Mouse (Mus musculus): ENCODE measurements at regions not wholly inside any gene's neighbourhood (a gene's known extent, or its start where the extent isn't known, plus 50 kb on each side); places are given as distances from the start of the nearest gene placed in this dataset.
A peak's percentile ranks its signal among the peaks of the same experiment; 100 is the strongest.

DNA sequence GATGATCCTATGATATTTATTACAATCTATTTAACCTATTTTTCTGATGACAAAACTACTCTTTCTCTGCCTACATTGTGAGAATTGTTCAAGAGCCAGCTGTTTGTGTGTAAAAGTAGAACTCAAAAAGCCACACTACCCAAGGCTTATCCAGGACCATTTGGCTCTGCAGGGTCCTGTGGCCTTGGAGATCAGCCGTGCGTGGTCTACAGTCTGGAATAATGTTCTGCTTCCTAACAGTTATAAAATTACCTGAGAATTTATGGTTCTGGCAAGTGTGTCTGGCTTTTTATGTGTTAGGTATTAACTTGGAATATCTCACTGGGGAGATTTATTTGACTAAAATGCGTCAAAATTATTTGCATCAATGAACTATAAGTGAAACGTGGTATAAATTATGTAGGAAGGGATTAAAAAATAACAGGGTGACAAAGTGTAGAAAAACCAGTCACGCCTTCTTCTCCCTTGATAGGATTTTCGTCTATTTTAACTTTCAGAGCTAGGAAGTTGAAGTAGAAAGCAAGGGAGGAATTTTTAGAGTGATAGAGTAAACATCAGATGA is 1789.0 kb upstream of the Gm7489 start:
- no peak for DNase-seq (ENCODE audit: low read depth, low spot score)

DNA sequence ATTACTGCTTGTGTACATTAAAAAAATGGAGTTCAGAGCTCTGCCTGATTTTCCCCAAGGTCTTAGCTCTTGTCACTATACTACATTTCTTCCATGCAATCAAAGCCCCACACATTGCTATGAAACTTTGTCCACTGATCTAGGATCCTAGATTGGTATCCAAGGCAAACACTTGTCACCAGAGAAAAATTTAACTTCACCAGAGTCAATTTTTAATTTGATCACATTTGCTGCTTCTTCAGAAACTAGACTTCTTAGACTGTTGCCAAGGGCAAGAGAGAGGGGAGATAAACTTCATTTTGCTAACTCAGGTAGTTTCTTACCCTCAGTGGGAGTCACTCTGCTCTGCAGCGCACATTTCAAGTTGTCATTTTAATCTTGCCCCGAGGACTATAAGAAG is 1775.9 kb upstream of the Gm7489 start:
- no peak for DNase-seq (ENCODE audit: low read depth, low spot score)

DNA sequence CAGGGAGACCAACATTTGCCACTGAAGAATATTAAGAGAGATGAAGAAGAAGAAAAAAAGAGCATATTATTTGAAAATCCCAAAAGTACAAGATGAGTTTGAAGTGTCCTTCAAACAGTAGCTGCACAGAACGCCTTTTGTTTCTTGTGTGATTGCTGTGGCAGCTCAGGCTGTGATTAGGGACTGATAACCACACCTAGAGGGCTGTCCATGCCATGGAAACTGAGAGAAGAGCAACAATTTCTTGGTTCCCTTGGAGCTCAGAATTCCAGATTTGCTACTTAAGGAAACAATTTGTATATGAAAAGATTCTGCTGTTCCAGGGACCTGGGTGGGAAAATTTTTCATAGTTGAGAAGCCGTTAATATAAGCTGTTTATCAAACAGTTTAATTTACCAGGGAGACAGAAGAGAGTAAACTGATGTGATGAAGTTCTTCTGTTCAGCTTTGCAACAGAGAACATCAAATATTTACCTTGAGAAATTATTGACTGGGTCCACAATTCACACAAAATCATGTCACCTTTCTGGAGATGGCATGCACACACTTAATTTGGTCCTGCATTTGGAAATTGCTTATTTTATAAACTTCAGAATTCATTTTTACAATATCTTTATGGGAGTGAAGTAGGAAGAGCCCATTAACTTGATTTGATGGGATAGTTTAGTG is 1770.2 kb upstream of the Gm7489 start:
- no peak for DNase-seq (ENCODE audit: low read depth, low spot score)

DNA sequence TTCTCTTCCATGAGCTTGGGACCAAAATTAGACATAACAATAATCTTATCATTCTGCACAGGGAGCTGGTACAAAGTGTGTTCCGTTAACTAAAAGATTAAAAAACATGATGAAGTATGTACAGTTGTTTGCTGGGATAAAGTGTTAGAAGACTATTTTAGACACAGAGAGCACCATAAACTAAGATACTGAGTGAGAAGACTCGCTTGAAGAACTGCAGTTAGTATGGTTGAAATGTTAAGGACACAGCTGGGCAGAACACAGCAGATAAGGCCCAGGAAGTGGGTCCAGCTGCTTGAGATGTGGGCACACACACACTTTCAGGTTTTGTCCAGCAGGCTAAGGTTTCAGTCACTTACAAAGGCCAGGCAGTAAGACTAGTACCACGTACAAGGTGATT is 1748.0 kb upstream of the Gm7489 start:
- DNase-seq (ENCODE audit: low read depth, low spot score): no peak

DNA sequence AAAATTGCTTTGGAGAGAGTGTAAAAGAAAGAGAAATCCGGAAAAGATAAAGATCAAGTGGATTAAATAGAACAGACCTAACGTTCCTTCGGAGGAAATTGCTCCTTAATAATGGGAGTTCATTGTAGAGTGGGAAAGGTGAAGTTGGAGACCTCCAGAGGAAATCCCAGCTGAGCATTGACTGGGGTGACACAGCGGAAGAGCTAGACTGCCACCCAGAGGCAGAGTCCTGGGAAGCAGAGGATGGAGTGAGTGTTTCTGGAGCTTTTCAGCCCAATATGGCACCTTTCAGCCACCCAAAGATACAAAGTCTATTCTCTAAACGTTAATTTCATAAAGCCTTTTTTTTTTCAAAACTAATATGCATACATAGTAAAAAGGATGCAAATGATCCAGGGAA is 1731.3 kb upstream of the Gm7489 start:
- DNase-seq (ENCODE audit: low read depth, low spot score): no peak

DNA sequence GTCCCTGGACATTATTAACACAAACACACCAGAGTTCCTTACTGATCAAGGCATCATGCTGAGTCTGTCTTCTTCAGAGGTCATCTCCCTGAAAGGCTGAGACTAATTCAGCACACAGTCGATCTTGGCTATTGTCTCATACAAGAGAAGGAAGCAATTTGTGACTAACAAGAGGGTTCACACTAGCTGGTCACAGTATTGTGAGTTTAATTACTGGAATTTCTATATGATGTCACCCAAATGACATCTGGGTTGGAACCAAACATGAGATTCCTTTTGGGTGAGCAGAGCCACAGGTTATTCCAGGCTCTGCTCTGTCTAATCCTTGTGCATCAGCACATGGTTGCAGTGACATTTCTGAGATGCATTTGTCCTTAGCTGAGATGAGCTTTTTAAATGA is 1728.9 kb upstream of the Gm7489 start:
- no peak for DNase-seq (ENCODE audit: low read depth, low spot score)

DNA sequence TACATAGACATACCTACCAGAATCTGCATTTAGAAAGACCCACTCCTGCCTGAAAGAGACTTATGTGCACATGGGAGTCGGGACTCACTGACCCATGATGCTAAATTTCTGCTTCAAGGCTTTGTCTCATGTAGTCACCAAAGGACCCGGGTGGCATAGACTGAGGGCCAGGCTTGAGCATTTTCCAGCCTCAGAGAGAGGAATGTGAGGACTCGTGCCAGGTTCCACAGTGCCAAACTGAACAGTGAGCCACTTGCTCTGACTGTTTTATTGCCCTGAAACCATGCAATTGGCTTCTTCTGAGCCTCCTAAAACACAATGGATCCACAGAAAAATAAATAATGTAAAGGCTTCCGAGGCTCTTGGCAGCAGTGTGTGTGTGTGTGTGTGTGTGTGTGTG is 1727.9 kb upstream of the Gm7489 start:
- DNase-seq (ENCODE audit: low read depth, low spot score): no peak

DNA sequence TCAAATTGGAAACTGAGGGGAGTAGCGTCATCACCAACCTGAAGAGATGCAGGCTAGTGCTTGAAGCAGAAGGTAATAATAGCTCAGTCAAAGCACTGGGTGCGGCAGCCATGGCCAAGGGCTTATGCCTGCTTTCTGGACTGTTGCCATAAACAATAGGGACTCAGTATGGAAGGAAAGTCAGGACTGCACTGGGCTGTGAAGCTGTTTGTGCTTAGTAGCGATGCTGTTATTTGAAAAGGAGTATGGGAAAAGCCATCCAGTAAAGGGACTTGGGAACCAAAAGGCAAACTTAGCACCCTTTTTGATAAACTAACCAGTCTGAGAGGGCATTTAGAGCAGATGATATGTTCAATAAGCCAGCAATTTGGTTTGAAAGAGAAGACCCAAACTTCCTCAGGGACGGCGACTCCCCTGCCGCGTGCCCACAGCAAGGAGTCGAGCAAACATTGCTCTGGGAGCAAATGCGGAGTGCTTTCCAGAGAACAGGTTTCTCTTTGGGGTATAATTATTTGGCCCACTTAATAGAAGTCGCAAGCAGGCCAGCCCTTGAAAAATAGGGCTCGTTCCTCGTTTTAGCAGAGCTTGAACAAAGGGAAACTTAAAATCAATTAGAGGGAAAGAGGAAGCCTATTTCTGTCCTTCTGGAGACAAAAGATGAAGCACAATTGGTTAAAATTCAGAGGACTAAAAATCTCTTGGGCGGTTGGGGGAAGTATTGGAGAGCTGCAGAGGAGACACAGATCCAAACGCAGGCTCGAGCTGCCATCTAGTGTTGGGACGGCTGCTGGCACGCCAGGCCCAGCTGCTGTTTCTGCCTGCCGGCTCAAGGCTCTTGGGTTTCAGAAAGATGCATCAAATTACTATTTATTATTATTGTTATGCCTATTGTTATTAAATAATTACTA is 1724.3 kb upstream of the Gm7489 start:
- peak; percentile 55 for DNase-seq (ENCODE audit: low read depth, low spot score)

DNA sequence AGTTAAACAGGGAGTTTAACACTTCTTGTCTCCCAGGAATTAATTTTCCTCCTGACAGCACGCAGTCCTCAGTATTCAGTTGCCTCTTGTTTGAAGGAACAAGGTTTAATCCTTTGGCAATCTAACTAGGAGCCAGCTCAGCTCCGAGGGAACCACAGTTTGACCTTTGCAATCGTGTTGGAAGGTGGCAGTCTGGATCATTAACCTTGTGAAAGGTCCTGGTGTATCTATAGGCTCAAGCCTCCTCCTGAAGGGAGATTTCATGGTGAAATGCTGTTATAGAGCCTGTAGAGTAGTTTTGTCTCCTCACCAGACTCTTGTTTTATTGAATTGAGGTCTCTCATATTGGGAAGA is 1723.6 kb upstream of the Gm7489 start:
- no peak for DNase-seq (ENCODE audit: low read depth, low spot score)

DNA sequence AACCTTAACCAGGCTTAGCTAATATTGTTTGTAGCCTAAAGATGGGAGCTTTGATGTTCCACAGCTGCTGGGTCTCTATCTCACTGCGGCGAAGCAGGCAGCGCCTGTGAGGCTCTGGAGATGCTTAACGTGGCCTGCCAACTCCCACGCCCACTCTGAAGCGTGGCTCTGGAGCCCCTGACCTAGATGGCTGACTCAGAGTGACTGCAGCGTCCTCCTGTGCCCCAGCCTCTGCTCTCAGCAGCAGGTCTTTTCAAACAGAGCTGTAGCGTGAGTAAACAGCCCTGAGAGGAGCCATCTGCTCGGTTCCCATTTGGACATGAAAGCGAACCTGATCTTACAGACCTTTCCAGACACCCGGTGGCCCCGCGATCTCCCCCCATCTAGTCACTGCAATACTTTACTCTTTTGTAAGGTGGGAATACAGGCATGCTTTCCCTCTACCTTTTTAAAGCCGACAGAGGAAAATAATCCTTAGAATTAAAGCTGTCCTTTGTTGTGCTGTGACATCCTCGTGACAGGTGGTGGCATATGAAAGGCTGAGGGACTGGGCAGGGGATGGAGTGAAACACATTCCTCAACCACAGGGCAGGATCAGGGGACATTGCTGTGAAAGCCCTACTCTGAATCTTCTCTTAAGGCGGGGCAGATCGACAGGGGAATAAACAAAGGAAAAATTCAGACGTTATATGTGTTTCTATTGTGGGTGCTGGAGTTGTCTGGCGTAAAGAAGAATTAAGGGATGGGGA is 1723.0 kb upstream of the Gm7489 start:
- DNase-seq (ENCODE audit: low read depth, low spot score): no peak

DNA sequence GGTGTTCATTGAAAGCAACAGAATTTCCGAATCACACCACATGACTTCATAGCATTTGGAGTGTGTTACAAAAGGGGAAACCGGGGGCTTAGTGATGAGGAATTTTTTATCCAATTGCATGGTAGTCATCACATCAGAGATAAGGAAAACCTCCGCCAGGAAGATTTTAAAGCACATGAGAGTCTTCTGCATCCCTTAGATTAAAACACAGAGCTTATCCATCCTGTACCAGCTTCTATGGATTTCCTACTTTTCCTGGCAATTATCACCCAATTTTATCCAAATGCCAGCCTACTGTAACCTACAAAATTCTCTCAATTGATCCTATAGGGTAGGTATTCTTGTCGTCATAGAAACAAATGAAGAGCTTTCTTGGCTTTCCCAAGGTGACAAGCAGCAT is 1718.6 kb upstream of the Gm7489 start:
- DNase-seq (ENCODE audit: low read depth, low spot score): no peak

DNA sequence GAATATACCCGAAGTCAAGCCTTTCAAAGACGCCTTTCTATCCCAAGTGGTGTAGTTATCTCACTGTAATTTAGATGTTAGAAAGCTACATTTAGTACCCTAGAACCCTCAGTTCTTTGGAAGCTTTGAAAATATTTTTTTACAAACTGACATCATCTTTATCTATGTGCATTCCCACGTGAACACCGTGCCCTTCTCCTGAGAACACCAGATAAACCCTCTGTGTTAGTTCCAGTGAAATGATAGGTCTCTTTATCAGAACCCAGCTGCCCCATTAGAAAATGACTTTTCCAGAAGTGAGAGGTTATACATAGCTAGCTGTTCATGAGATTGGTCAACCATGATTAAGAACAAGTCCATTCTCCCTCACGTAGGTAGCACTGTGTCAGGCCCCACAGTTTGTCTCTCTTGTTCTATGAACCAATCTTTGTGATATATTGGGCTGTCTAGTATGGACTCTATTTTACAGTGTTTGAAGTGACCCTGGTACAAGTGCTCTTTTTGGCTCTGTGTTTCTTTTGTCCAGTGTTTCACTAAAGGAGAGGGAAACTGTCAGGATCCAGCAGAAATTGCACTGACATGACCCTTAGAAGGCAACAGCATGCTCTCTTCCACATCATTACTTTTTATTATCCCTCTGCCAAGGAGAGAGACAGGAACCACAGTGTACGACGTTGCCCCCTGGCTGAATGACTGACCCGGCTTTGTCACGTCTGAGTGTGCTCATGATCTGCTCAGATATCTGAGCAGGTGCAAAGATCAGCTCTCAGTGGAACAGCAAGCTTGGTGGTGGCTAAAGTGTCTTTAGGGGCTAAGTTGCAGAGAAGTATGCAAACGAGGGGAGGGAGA is 1717.9 kb upstream of the Gm7489 start:
- DNase-seq (ENCODE audit: low read depth, low spot score): no peak

DNA sequence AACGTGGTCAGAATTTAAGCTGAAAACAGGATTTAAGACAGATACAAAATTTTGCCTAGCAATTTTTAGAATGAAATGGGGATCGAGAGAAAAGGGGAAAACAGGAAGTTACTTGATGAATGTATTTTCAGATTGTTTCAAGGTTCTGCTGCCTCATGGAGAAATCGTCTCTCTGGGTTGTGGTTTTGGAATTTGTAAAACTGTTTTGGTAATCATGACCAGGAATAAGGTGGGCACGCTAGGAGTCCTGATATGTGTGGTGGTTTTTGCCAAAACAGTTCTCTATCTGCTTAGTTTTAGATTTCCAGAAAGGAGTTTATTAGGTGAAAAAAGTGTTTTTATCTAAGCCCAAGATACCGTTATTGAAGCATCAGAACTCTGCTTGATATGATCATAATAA is 1716.9 kb upstream of the Gm7489 start:
- DNase-seq (ENCODE audit: low read depth, low spot score): no peak

DNA sequence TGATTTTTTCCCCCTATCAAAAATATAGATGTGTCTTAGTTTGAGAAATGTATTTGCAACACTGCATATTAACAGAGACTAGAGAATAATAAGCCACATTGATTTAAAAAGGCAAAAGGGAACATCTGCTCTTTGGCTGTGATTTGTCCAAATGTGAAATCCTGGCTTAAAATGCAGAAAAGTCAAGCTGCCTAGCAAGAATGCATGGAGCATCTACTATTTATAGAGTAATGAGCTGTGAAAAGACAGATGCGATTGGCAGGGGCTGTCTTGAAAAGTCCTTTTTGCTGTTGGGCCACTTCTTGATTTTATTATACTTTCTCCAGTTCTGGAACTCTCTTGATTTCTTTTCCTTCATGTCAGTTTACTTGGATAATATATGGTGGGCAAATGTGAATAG is 1707.8 kb upstream of the Gm7489 start:
- DNase-seq (ENCODE audit: low read depth, low spot score): no peak

DNA sequence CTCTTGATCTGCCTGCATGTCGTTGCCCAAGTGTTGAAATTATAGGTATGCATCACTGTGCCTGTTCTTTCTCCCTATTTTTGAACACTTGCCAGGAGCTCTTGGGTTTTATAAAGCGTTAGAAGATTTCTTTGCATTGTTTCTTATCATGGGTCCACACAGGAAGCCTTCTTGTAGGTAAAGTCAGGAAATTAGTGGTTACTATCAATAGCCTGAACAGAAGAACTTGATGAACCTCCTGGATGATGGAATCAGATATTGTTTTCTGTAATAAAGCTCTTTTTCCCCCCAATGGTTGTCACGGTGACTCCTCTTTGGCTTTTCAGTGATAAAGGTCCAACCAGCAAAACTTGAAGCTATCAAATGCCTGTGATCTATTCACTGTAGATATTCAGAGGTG is 1706.0 kb upstream of the Gm7489 start:
- DNase-seq (ENCODE audit: low read depth, low spot score): no peak

DNA sequence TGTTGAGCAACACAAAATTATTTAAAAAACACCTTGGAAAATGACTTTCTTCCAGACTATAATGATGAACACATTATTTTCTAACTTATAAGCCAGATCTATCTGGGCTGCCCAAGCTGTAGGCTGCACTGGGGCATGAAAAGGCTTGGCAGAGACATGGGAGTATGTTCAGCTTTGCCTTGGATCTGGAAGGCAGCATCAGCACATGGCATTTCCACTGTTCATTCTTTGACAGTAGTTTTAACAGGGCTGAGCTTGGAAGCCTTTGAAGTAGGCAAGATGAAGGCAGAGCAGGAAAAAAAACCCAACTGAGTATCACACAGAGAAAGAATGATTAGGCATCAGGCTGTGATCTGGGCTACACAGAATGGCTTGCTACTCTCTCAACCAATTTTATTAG is 1705.3 kb upstream of the Gm7489 start:
- no peak for DNase-seq (ENCODE audit: low read depth, low spot score)

DNA sequence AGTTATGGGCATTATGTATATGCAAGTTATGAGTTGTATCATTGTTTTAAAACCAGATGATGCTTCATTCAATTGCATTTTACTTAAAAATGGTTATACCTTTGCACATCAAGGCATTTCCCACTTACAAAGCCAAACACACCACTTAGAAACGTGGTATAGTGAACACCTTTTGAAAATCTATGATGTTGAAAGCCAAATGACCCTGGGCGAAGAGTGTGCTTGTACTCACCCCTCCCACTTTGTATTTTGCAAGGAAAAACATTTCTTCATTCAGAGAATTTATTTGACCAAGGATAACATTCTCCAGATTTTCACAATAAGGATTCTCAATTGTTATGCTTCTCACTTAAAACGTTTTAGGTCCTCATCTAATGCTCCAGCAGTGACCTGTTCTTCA is 1693.5 kb upstream of the Gm7489 start:
- no peak for DNase-seq (ENCODE audit: low read depth, low spot score)

DNA sequence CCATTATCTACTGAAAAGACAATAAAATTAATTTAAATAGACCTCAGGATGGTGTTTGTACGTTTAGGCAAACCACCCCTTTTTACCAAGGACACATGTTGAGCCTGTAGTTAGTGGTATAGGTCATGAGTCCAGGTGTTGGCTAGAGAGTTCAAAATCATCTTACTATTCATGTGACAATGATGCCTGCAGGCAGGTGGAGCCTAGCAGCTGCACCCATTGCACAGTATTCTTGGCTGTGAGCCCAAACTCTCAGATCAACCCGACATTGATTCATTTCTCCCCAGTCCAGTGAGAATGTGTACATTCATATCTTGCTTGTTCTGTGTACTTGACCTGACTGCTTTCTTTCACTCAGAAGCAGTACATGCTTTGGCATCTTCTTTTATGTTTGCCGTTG is 1677.4 kb upstream of the Gm7489 start:
- no peak for DNase-seq (ENCODE audit: low read depth, low spot score)

DNA sequence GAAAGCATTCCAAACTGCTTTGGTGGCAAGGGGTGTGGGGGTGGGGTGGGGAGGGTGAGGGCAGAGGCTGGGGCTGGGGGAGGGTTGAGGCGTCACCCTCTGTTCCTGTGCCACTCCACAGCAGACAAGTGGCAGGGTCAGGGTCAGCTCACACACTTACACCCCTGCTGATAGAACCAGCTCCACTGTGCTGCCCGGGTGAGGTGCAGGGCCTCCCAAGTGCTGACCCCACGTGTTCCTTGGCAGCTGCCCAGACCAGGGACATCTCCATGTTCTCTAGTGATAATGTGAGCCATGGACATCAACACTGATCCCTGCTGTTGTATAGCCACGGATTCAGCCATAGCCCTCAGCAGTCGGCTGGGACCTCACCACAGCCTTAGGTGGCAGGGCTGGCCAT is 1652.3 kb upstream of the Gm7489 start:
- DNase-seq (ENCODE audit: low read depth, low spot score): no peak

DNA sequence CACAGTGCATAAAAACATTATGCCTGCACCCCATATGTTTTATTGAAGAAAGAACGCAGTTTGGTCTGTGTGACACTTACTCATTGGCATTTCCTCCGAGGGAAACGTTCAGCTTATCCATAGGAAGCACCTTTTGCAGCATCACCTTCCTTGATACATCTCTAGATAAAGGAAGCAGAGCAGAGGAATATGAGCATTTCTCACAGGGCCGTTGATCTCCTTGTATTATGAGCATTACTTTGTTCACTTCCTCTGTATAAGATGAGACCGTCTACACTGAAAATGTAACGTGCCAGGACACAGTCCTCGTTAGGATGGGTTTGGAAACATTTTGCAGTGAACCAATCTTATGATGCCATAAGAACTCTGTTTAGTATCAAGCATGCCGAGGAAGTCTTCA is 1648.5 kb upstream of the Gm7489 start:
- no peak for DNase-seq (ENCODE audit: low read depth, low spot score)

DNA sequence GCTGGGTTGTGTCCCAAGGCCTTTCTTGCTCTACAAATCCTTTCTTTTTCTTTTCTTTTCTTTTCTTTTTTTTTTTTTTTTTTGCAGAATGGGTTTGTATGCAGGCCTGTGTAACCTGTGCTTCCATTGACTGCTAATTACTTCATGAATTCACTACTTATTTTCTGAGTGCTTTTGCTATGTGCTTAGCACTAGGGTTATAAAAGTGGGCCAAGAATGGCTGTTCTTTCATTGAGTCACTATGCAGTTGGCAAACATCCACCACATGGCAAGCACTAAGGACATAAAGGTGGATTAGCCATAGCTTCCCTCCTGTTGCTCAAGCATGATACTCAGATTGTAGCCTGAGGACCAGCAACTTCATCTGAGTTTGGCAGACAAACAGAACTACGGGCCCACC is 1641.8 kb upstream of the Gm7489 start:
- no peak for DNase-seq (ENCODE audit: low read depth, low spot score)

Measured in CD4-positive, CD25-positive, alpha-beta regulatory T cell, adult 2 months (primary cell).